Mouse (Mus musculus) lung, embryonic 14.5 days (tissue): Measurements from ENCODE around the gene Hspb11. TPM values are rescaled to one million over a fixed set of nuclear protein-coding genes. Genes with fewer than 3 reads are reported as not detected.
A peak's percentile ranks its signal among the peaks of the same experiment; 100 is the strongest.

ENCODE experiments used
- ATAC-seq: fragments of 200-750 bp; cut with Nextera tagmentation; 2 replicates; pipeline ENCODE4 v1.8.0; 2017; ENCODE audit warnings: mild to moderate bottlenecking, moderate TSS enrichment, moderate library complexity; ENCODE audit not compliant: insufficient read depth
- DNase-seq: peaks from one replicate; pipeline ENCODE4 v3.0.0-alpha.2; 2015
- H3K27ac ChIP-seq: fragments of 300-500 bp; sonication (generic); 2 replicates; pipeline ENCODE4 v1.5.1; 2014; ENCODE audit warnings: low read depth, mild to moderate bottlenecking, moderate library complexity
- H3K27me3 ChIP-seq: fragments of 300-500 bp; sonication (generic); 2 replicates; pipeline ENCODE4 v1.6.1; 2014; ENCODE audit warnings: low read length, control low read depth; ENCODE audit not compliant: insufficient read depth
- H3K36me3 ChIP-seq: fragments of 300-500 bp; sonication (generic); 2 replicates; pipeline ENCODE4 v1.6.1; 2014; ENCODE audit warnings: control low read depth; ENCODE audit not compliant: insufficient read depth
- H3K4me1 ChIP-seq: fragments of 300-500 bp; sonication (generic); 2 replicates; pipeline ENCODE4 v1.6.1; 2014; ENCODE audit warnings: antibody characterized with exemption, control low read depth; ENCODE audit not compliant: insufficient read depth
- H3K4me2 ChIP-seq: fragments of 300-500 bp; sonication (generic); 2 replicates; pipeline ENCODE4 v1.6.1; 2014; ENCODE audit warnings: mild to moderate bottlenecking
- H3K4me3 ChIP-seq: fragments of 300-500 bp; sonication (generic); 2 replicates; pipeline ENCODE4 v1.5.1; 2014; ENCODE audit warnings: low read depth, low read length
- H3K9ac ChIP-seq: fragments of 300-500 bp; sonication (generic); 2 replicates; pipeline ENCODE4 v1.6.1; 2014
- H3K9me3 ChIP-seq: fragments of 300-500 bp; sonication (generic); 2 replicates; pipeline ENCODE4 v1.6.1; 2016; ENCODE audit warnings: low read depth, low read length, control low read depth
- CTCF ChIP-seq: IDR thresholded peaks from 2 replicates; pipeline ENCODE4 v1.5.1; 2016; ENCODE audit warnings: antibody characterized with exemption, low read depth
- WGBS: fragments of 180-500 bp; shearing (Covaris S2); extraction: QIAGEN DNeasy Blood & Tissue Kit; methylation state at CpG from one replicate; pipeline ENCODE4 v1.1.7; 2014; 5-methylcytosine and 5-hydroxymethylcytosine counted together
- polyA plus RNA-seq: library from polyadenylated mRNA; unstranded; fragments of >200 nt; fragmentation: Nextera tagmentation; extraction: Ambion mirVana; gene quantifications from 2 replicates; pipeline ENCODE4 v1.2.1, GENCODE M21; 2014

Gene Hspb11
- polyA plus RNA-seq = 37.6 and 41.4 TPM in 2 replicates

DNA sequence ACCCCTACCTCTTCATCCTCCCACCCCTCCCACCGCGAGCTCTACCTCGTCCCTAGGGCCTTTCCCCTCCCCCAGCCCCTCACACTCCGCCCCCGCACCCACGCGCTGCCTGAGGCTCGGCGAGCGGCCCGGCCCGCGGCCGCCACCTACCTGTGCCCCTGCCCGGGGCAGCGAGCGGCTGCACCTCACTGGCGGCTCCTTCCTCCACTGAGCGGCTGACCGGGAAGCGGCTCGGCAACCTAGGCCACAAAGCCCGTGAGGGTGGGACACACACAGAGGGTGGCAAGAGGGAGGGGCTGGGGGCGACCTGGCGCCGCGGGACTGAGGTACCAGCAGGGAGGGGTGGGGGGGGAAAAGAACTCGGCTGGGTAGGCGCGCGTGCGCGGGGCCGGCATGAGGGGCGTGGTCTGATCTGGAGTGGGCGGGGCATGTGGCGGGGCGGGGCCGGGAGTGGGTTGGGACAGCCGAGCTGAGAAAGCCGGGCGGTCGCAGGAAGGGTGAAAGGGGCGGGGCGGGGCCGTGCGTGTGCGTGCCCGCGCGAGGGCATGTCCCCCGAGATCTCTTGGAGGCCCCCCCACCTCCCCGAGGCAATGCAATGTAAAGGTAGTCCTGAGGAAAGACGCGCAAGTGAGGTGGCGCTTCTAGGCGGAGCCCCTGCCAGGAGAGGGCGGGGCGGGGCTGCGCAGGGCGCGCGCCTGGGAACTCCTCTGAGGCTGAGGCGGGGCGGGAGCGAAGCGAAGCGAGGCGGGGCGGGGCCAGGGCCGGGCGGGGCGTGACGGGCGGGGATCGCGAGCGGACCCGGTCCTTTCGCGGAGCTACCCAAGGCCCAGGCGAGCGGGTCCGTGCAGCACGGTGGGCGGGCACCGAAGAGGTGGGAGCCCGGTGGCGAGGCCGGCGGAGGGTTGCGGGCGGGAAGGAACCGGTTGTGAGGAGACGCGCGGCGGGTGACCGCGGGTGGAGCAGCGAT lies at the start of gene Hspb11, which contains the start of gene Lrrc42:
Gene Hspb11, plus strand, starts transcription at position 469 of the 967 bp plus-strand sequence.
Gene Lrrc42, minus strand, starts transcription at position 408 of the 967 bp plus-strand sequence.
- H3K4me2 ChIP-seq = peak within 1 kb of the TSS; percentile 72
- H3K4me1 ChIP-seq = no peaks in the 10 kb centered on the region; the same call in none of the 2 replicates
- no peaks in the 10 kb centered on the region for H3K9me3 ChIP-seq
- H3K9ac ChIP-seq = peak within 1 kb of the TSS; percentile 79
- ATAC-seq (peak; percentile 96), DNase-seq (peak; percentile 95)
- peak; percentile 13; the same call in 1 of the 2 replicates for TF ChIP-seq CTCF
- H3K27me3 ChIP-seq = no peaks in the 10 kb centered on the region
- WGBS = under 1% methylated on average over 90 of the region's 101 CpGs
- peak within 1 kb of the TSS; percentile 85 for H3K4me3 ChIP-seq
- no peaks in the 10 kb centered on the region for H3K36me3 ChIP-seq
- peak within 1 kb of the TSS; percentile 79 for H3K27ac ChIP-seq

DNA sequence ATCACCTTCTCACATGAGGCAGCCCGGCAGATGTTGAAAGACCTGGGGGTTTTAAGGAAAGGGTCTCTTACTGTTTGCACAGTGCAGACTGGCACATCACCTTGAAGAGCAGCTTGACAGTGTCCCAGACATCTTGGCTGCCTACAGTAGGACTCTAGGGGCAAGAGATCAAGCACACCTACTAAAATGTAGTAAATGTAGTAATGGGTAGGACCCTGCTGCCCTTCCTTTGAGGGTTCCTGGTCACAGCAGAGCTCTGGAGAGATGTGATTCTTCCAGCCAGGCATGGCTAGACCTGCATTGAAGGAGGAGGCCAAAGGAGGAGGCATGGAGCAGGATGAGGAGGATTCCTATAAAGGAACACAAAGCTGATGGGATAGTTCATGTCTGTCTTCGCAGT lies 46.4 kb upstream of the Hspb11 start:
- peaks cover 31% of the 10 kb centered on the region for H3K36me3 ChIP-seq
- TF ChIP-seq CTCF = no peak
- H3K9ac ChIP-seq = no peak overlapping the region
- DNase-seq (no peak), ATAC-seq (no peak)
- no peaks in the 10 kb centered on the region for H3K4me1 ChIP-seq
- no peaks in the 10 kb centered on the region for H3K9me3 ChIP-seq
- no peak overlapping the region for H3K27ac ChIP-seq
- no peak overlapping the region for H3K4me3 ChIP-seq
- 92% methylated on average over 2 of the region's 2 CpGs for WGBS
- H3K4me2 ChIP-seq = no peak overlapping the region
- H3K27me3 ChIP-seq = no peaks in the 10 kb centered on the region

DNA sequence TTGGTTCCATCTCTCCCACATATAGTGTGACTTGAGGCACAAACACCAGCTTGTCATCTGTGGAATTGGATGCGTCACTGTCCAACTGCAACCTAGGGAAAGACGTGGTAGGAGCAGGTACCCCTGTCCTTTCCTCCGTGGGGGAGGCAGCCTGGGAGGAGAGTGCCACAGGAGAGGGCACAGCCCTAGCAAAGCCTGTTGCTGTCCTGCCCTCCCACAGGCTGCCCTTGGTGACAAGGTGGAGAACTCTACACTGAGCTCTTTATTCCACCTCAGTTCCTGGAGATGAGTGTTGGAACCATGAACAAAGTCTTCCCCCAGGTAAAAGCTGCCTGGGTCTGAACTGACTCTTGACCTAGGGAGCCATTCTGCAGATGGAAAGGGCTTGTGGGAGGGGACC lies 44.5 kb upstream of the Hspb11 start, which contains the start of gene Ldlrad1:
Gene Ldlrad1, plus strand, starts transcription at position 301 of the 400 bp plus-strand sequence.
- DNase-seq = no peak
- no peak within 1 kb of the TSS for H3K4me3 ChIP-seq
- no peaks in the 10 kb centered on the region for H3K4me1 ChIP-seq
- no peak within 1 kb of the TSS for H3K4me2 ChIP-seq
- no peak for ATAC-seq
- H3K9ac ChIP-seq = no peak within 1 kb of the TSS
- H3K36me3 ChIP-seq = 0 out of 2 replicates have a peak, but pooled peaks cover 12% of the 10 kb centered on the region
- H3K9me3 ChIP-seq = no peaks in the 10 kb centered on the region
- whole genome bisulfite sequencing = 88% methylated on average over 3 of the region's 3 CpGs
- H3K27me3 ChIP-seq = no peaks in the 10 kb centered on the region
- peak within 1 kb of the TSS; percentile 74; the same call in 1 of the 2 replicates for H3K27ac ChIP-seq
- no peak for TF ChIP-seq CTCF

DNA sequence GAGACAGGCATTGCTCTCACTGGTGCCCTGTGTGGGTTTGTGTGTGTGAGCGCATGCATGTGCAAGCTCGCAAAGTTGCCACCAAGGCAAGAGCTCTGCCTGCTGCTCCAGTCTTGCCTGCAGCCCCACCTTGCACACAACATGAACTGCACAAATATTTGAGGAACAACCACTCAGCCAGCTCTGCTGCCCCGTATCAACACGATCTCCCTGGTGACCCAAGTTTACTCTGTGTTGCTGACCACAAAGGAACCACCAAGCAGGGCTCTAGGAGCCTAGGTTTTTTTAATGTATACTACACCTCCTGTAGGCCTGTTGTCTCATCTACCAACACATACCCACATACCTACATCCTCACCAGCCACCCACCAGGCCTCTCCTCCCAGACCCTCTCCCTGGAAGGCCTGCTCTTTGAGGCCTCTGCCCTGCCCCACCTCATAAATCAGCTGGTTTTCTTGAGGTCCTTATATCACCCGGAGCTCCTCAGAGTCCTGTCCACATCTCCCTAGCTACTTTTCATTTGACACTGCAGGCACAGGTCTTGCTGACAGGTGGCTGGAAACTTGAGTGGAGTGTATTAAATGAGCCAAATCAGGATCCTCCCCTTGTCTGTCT lies 42.8 kb upstream of the Hspb11 start:
- Histone ChIP-seq H3K4me1 (no peaks in the 10 kb centered on the region), H3K9ac (no peak overlapping the region), H3K27me3 (no peaks in the 10 kb centered on the region), H3K9me3 (no peaks in the 10 kb centered on the region), H3K4me2 (no peak overlapping the region), H3K4me3 (no peak overlapping the region), H3K36me3 (0 out of 2 replicates have a peak, but pooled peaks cover under 1% of the 10 kb centered on the region), H3K27ac (peak overlapping the region; percentile 74)
- peak; percentile 45 for DNase-seq
- 47% methylated on average over 5 of the region's 5 CpGs for WGBS
- peak; percentile 63 for ATAC-seq
- TF ChIP-seq CTCF = no peak

DNA sequence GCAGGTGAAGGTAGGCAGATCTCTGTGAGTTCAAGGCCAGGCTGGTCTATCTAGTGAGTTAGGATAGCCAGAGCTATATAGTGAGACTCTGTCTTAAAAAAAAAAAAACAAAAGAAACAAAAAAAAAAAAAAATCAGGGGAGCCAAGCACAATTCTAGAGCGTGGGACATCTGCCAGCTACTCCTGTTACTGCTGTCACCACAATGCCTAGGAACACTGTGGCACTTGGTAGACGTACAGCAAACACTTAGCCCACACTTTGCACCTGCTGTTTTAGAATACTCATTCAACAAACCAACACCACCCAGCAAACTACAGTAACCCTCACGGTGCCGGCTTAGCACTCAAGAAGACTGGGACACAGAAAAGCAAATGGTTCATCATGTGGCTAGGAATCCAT lies 41.9 kb upstream of the Hspb11 start:
- H3K27ac ChIP-seq = peak overlapping the region; percentile 56; the same call in 1 of the 2 replicates
- WGBS = 58% methylated on average over 4 of the region's 4 CpGs

DNA sequence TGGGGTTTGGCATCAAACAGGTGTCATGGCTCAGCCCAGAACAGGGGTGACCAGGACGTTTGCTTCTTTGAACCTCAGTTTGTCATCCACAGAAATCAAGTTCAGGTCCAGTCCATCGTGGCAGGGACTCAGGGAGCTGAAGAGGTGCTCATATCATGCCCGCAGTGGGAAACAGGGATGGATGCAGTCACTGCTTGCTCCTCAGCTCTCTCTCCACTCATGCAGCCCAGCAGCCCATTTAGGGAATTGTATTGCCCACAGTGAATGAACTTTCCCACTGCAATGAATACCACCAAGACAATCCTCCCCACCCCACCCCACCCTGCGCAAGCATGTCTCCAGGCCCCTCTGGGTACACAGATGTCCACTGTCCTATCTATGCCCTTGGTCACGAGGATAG lies 41.5 kb upstream of the Hspb11 start:
- no peak overlapping the region for H3K4me3 ChIP-seq
- no peaks in the 10 kb centered on the region for H3K27me3 ChIP-seq
- TF ChIP-seq CTCF = no peak
- no peak overlapping the region for H3K27ac ChIP-seq
- DNase-seq (no peak), ATAC-seq (no peak)
- H3K36me3 ChIP-seq = no peaks in the 10 kb centered on the region
- no peaks in the 10 kb centered on the region for H3K9me3 ChIP-seq
- no peak overlapping the region for H3K9ac ChIP-seq
- WGBS = 62% methylated on average over 5 of the region's 5 CpGs
- no peaks in the 10 kb centered on the region for H3K4me1 ChIP-seq
- no peak overlapping the region for H3K4me2 ChIP-seq

More for the DNA sequence above, 41.9 kb upstream of the Hspb11 start:
- Histone ChIP-seq H3K9me3 (no peaks in the 10 kb centered on the region), H3K36me3 (no peaks in the 10 kb centered on the region), H3K4me3 (no peak overlapping the region), H3K27me3 (no peaks in the 10 kb centered on the region), H3K4me1 (no peaks in the 10 kb centered on the region), H3K4me2 (no peak overlapping the region), H3K9ac (no peak overlapping the region)
- TF ChIP-seq CTCF = no peak
- no peak for ATAC-seq
- DNase-seq = peak; percentile 60
